Mouse (Mus musculus) Patski (cell line): ENCODE data around the gene Gm49354. TPM values are rescaled to one million over a fixed set of nuclear protein-coding genes. Genes with fewer than 3 reads are reported as not detected.

Experiments used
- ATAC-seq: fragments of 100-300 bp; one replicate; pipeline ENCODE4 v1.8.0; 2021
- CTCF ChIA-PET: fragments of 350-600 bp; sonication (Branson Sonifier 250); formaldehyde crosslinking; loops from one replicate; lab custom pipeline; 2022; ENCODE audit warnings: inconsistent platforms; lab: Charles Lee
- POLR2A ChIA-PET: fragments of 350-600 bp; sonication (Branson Sonifier 250); formaldehyde crosslinking; loops from one replicate; lab custom pipeline; 2022; ENCODE audit warnings: antibody characterized with exemption, inconsistent platforms; lab: Charles Lee
- DNase-seq: peaks from one replicate; pipeline ENCODE4 v3.0.0-alpha.2; 2011; ENCODE audit warnings: low read depth, low spot score
- H3K27me3 ChIP-seq: fragments of 371-371 bp; one replicate; pipeline ENCODE4 v1.5.1; 2021
- CTCF ChIP-seq: fragments of 100-300 bp; IDR thresholded peaks from one replicate; pipeline ENCODE4 v1.5.1; 2021
- in situ Hi-C: fragments of 300-500 bp; cut with MboI; formaldehyde crosslinking; loops from 3 replicates; pipeline ENCODE4 v1.11.1; 2018; ENCODE audit warnings: low pct_unique_long_range_greater_than_20kb, mixed read lengths
- polyA plus RNA-seq: library from polyadenylated mRNA; unstranded; gene quantifications from one replicate; pipeline ENCODE4 v1.2.3, GENCODE M21; 2021

Gene Gm49354
- polyA plus RNA-seq, 1 experiment from 2014 or later: 0.22 TPM

DNA sequence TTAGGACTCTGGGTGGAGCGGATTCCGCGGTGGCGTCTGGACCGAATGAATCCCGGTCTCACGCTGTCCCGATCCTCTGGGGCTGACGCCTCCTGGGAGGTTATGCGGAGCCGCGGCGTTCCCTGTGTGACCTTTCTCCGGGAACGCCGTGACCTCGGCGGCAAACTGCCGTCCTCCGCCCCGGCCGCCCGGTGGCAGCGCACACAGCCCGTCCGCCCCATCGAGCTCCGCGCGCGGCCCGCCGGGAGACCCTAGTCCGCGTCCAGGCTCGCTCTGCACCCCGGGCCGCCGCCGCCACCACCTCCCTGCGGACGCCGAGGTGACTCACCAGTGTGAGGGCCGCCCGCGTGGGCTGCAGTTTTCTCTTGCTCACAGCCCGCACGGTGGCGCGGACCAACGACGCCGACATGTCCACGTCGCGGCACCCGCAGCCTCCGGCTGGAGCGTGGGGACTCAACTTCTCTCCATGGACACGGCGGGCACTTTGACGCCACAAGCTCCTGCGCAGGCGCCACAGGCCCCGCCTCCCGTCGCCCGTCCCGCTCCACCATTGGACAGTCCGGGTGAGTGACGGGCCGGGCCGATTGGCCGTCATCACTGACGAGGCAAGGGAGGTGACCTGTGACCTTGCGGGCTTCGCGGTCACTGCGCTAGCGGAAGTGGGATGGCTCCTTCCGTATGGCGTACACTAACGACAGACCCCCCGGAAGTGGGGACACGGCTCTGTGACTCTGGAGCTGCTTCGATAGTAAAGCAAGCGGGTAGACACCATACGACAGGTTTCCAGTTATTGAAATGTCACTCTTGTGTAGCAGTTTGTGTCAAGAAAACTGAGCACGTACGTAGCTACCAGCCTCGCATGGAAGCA lies 12.5 kb downstream of the Gm49354 start, which contains the start of gene Isca1:
TSS of gene Isca1 (minus strand) at position 515 of the 868 bp plus-strand sequence.
- ChIA-PET CTCF (interaction anchor here (1.3 to 2.7 kb wide), 2 partner anchors 11 to 41 kb away, joined by 4 to 12 read pairs; partner anchors contain the start of gene Gm49354), POLR2A (interaction anchor here (0.7 kb wide), 1 partner anchor 608 kb away, joined by 3 read pairs; no protein-coding TSS in a partner anchor)
- H3K27me3 ChIP-seq: no peaks in the 10 kb centered on the region
- no peak for TF ChIP-seq CTCF
- in situ Hi-C loops: no loop called here
- DNase-seq: peak; percentile 88
- ATAC-seq: peak; percentile 85

DNA sequence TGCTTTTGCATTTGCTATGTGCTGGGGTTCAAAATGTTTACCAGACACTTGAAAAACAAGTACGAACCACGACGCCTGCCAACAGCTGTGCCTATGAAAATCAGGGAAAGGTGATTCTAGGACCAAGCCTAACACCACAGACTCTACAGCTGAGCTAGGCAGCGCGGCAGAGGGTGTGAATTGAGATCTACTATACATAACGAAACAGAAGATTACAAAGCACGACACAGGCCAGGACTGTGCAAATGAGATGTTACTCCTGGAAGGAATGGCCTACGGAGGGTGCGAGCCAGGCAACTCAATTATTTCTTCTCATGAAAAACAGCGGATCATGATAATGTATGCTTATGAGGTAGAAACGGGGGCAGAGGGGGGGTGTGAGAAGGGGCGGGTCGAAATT lies 13.5 kb downstream of the Gm49354 start:
- no peak for ATAC-seq
- in situ Hi-C loops: no loop called here
- no peak for TF ChIP-seq CTCF
- no peak for DNase-seq
- no peaks in the 10 kb centered on the region for H3K27me3 ChIP-seq
- CTCF ChIA-PET: interaction anchor here (1.5 kb wide), 1 partner anchor 25 kb away, joined by 4 read pairs; no protein-coding TSS in a partner anchor
- POLR2A ChIA-PET: interaction anchor here (0.7 to 1.4 kb wide), 2 partner anchors 43 to 175 kb away, joined by 3 read pairs; no protein-coding TSS in a partner anchor

DNA sequence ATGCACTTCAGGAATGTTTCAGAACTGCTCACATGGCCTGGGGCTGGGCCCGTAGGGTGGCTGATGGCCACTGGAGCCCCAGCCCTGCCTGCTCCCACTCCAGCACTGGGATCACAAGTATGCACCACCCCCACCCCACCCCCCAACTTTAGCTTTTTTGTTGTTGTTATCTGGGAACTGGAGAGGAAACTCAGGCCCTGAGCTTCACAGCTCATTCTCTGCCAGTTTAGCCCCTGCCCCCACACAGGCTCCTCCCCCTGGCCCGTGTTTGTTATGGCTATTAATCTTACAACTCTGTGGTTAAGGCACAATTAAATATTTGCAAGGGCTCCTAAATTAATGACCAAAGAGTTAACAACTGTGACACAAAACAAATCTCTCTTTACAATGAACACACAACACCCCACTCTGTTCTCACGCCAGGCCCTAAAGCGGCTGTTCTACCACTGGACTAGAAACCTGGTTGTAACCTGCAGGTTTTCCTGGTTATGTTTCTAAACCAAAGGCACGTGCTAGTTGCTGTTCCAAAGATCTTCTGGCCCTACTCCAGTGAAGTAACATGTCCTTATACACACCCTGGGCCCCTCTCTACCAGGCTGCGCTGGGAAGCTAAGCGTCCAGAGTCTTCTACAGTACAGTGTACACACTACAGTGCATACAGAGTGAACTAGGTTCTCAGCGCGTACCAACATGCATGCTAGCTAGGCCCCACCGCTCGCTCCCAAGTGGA lies 15.1 kb downstream of the Gm49354 start:
- ATAC-seq: no peak
- no peak for TF ChIP-seq CTCF
- no peaks in the 10 kb centered on the region for H3K27me3 ChIP-seq
- ChIA-PET CTCF (interaction anchor here (1.5 to 2.0 kb wide), 2 partner anchors 9 to 23 kb away, joined by 4 to 5 read pairs; no protein-coding TSS in a partner anchor), POLR2A (interaction anchor here (0.6 to 1.4 kb wide), 4 partner anchors 10 to 57 kb away, joined by 3 read pairs; no protein-coding TSS in a partner anchor)
- no peak for DNase-seq
- in situ Hi-C loops: no loop called here

DNA sequence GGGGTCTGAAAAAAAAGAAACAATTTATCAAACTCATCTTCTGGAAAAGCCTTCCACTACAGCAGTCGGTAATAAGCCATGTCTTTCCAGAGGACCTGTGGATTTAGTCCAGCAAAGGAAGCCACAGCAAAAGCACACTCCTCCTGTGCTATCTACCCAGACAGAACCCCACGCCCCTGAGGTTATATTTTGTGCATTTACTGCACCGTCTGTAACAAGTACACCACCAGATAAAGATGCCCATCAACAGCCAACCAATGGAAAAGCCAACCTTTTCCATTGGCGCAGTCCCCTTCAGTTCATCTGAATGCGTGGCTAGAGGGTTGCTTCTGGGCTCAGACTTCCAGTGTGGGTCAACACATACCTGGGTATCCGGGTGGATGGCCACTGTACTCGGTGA lies 19.3 kb downstream of the Gm49354 start:
- in situ Hi-C loops: no loop called here
- DNase-seq (no peak), ATAC-seq (no peak)
- POLR2A ChIA-PET: no interaction called here
- TF ChIP-seq CTCF: no peak
- CTCF ChIA-PET: interaction anchor here (1.6 kb wide), 1 partner anchor 29 kb away, joined by 3 read pairs; no protein-coding TSS in a partner anchor
- H3K27me3 ChIP-seq: no peaks in the 10 kb centered on the region

DNA sequence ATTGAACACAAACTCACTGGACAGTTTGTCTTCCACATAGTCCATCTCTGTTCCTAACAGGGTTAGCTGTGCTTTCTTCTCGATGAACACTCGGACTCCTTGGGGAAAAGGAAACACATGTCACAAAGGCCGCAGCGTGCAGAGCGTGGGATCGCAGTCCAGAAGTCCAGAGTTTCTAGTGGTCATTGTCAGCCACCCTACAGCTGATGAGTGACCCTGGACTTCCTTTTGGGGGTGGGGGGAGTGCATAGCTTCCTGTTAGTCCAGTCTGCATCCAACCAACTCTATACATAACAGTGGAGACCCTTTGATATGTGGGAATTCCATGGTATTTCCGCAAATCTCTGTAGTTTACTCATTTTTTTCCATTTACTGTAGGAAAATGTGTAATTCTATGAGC lies 25.1 kb downstream of the Gm49354 start:
- H3K27me3 ChIP-seq: no peaks in the 10 kb centered on the region
- CTCF ChIA-PET: interaction anchor here (0.7 to 1.8 kb wide), 3 partner anchors 9 to 555 kb away, joined by 3 to 5 read pairs (median 5); no protein-coding TSS in a partner anchor
- in situ Hi-C loops: no loop called here
- no peak for TF ChIP-seq CTCF
- DNase-seq: no peak
- POLR2A ChIA-PET: interaction anchor here (0.7 to 1.4 kb wide), 3 partner anchors 9 to 29 kb away, joined by 3 to 4 read pairs (median 3); no protein-coding TSS in a partner anchor
- no peak for ATAC-seq

DNA sequence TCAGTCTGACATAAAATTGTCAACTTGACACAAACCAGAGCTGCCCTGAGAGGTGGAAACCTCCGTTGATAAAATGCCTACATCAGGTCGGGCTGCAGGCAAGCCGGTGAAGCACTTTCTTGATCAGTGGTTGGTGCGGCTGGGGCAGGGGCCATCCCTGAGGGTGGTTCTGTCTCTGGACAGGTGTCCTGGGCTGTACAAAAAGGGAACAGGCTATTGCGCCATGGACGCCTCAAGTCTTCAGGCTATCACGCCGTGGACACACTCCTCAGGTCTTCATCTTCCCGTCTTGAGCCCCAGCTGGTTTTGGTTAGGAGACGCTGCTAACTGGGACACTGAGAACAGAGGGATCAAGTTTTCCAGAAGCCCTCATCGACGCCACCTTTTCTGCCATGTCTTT lies 31.7 kb downstream of the Gm49354 start:
- in situ Hi-C loops: no loop called here
- DNase-seq: no peak

DNA sequence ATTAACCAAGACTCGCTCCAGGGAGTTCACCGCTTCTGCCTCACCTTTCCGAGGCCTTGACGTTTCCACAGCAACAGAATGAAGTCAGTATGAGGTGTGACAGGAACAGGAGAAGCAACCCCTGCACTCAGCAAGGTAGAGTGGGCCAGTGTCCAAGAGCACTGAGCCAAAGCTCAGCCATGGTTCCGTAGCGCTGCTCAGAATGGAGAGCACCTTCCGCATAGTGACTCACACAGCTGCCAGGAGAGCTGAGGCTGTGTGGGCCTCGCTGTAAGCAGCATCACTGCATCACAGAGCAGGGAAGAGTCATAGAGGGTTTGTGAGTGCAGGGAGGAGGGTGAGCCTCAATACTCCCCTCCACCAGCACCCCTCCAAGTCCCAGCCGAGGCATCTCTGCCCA lies 35.3 kb downstream of the Gm49354 start, which contains the start of gene 1700014D04Rik:
TSS of gene 1700014D04Rik (minus strand) at position 42 of the 400 bp plus-strand sequence.
- POLR2A ChIA-PET: no interaction called here
- CTCF ChIA-PET: interaction anchor here (3.4 kb wide), 1 partner anchor 18 kb away, joined by 14 read pairs; no protein-coding TSS in a partner anchor
- in situ Hi-C loops: no loop called here
- H3K27me3 ChIP-seq: no peaks in the 10 kb centered on the region
- ATAC-seq: peak; percentile 87
- TF ChIP-seq CTCF: no peak
- DNase-seq: no peak

More for the DNA sequence above, 31.7 kb downstream of the Gm49354 start:
- ChIA-PET CTCF (no interaction called here), POLR2A (interaction anchor here (0.7 kb wide), 1 partner anchor 999 kb away, joined by 4 read pairs; no protein-coding TSS in a partner anchor)
- TF ChIP-seq CTCF: no peak
- H3K27me3 ChIP-seq: no peaks in the 10 kb centered on the region
- no peak for ATAC-seq

DNA sequence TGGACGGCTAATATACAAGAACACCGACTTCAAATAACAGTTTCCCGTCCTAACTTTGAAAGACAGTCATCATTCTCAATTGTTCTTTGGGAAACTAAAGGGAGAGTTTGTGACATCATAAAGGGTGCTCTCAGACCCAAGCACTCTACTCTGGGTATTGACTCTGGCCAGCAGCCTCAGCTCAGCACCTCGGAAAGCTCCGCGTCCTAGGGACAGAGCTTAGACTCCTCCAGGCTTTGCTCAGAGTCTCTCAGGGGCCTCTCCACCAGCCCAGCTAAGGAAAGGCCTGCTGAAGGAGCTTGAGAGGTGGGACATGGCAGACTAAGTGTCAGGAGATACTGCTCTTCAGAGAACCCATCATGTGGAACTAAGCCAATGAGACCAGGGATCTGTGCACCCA lies 35.9 kb downstream of the Gm49354 start:
- DNase-seq (no peak), ATAC-seq (no peak)
- ChIA-PET CTCF (interaction anchor here (3.4 kb wide), 1 partner anchor 18 kb away, joined by 14 read pairs; no protein-coding TSS in a partner anchor), POLR2A (no interaction called here)
- in situ Hi-C loops: no loop called here
- TF ChIP-seq CTCF: no peak
- no peaks in the 10 kb centered on the region for H3K27me3 ChIP-seq

DNA sequence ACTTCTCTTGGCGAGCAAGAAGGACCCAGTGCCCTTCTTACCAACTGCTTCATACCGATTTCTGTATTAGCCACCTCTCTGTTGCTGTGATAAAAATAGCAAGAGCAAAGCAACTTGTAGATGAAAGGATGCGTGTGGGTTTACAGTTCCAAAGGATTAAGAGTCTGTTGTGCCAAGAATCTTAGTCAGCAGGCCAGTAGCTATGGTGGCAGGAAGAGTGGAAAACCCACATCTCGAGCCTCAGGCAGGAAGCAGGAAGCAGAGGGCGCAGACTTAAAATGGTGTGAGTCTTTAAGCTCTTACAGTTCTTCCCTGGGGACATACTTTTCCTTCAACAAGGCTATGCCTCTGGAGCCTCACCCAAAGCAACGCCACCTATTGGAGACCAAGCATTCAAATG lies 36.6 kb downstream of the Gm49354 start:
- DNase-seq (no peak), ATAC-seq (no peak)
- CTCF ChIA-PET: interaction anchor here (3.4 kb wide), 1 partner anchor 17 kb away, joined by 14 read pairs; no protein-coding TSS in a partner anchor
- H3K27me3 ChIP-seq: no peaks in the 10 kb centered on the region
- TF ChIP-seq CTCF: no peak
- POLR2A ChIA-PET: interaction anchor here (1.0 kb wide), 1 partner anchor 12 kb away, joined by 4 read pairs; no protein-coding TSS in a partner anchor
- in situ Hi-C loops: no loop called here

DNA sequence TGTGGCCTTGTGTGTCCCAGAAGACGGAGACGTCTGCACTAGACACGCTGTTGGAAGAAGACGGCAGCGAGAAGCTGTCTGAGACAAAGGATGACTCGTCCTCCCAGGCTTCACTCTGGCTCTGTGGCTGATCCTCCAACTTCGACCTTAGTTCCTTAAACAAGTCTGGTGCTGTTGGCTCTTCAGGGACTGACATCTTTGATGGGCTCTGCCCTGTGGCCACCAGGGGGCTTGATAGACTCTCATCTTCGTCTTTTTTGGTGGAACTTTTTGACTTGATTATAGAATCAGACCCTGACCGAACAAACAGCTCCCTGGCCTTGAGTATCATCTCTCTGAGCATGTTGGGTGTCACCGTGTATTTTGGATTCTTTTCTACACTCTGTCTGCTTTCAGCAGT lies 40.3 kb downstream of the Gm49354 start:
- in situ Hi-C loops: no loop called here
- no peaks in the 10 kb centered on the region for H3K27me3 ChIP-seq
- ATAC-seq (no peak), DNase-seq (no peak)
- ChIA-PET CTCF (interaction anchor here (1.6 kb wide), 1 partner anchor 12 kb away, joined by 5 read pairs; no protein-coding TSS in a partner anchor), POLR2A (no interaction called here)
- no peak for TF ChIP-seq CTCF
